Mouse (Mus musculus) stomach, embryonic 14.5 days (tissue): ENCODE results near the gene Gpr3. TPM values are rescaled to one million over a fixed set of nuclear protein-coding genes. Genes with fewer than 3 reads are reported as not detected.
A peak's percentile ranks its signal among the peaks of the same experiment; 100 is the strongest.

Experiments used
- ATAC-seq: fragments of 200-750 bp; cut with Nextera tagmentation; 2 replicates; pipeline ENCODE4 v1.8.0; 2017; ENCODE audit warnings: low read depth, moderate TSS enrichment; ENCODE audit not compliant: insufficient number of reproducible peaks, insufficient read depth, low FRiP score
- H3K27ac ChIP-seq: fragments of 300-500 bp; sonication (generic); 2 replicates; pipeline ENCODE4 v1.5.1; 2014; ENCODE audit warnings: mild to moderate bottlenecking, low read length, moderate library complexity, mixed read lengths
- H3K27me3 ChIP-seq: fragments of 300-500 bp; sonication (generic); 2 replicates; pipeline ENCODE4 v1.6.1; 2014; ENCODE audit warnings: low read length, control low read depth, mixed read lengths; ENCODE audit not compliant: control insufficient read depth, insufficient read depth
- H3K36me3 ChIP-seq: fragments of 300-500 bp; sonication (generic); 2 replicates; pipeline ENCODE4 v1.6.1; 2014; ENCODE audit warnings: mild to moderate bottlenecking, control low read depth, low read length, moderate library complexity, mixed read lengths; ENCODE audit not compliant: control insufficient read depth, insufficient read depth
- H3K4me1 ChIP-seq: fragments of 300-500 bp; sonication (generic); 2 replicates; pipeline ENCODE4 v1.6.1; 2014; ENCODE audit warnings: low read length, control low read depth, mixed read lengths; ENCODE audit not compliant: control insufficient read depth, insufficient read depth
- H3K4me2 ChIP-seq: fragments of 300-500 bp; sonication (generic); replicated peaks from 2 replicates; pipeline ENCODE4 v1.6.1; 2014; ENCODE audit warnings: low read depth, low read length, control low read depth
- H3K4me3 ChIP-seq: fragments of 300-500 bp; sonication (generic); 2 replicates; pipeline ENCODE4 v1.5.1; 2014; ENCODE audit warnings: low read depth, low read length, control low read depth
- H3K9ac ChIP-seq: fragments of 300-500 bp; sonication (generic); replicated peaks from 2 replicates; pipeline ENCODE4 v1.6.1; 2014; ENCODE audit warnings: low read depth, mild to moderate bottlenecking, control low read depth, low read length, moderate library complexity, mixed read lengths
- H3K9me3 ChIP-seq: fragments of 300-500 bp; sonication (generic); 2 replicates; pipeline ENCODE4 v1.6.1; 2016; ENCODE audit warnings: low read depth, low read length, control low read depth; ENCODE audit not compliant: control insufficient read depth
- WGBS: fragments of 180-500 bp; shearing (Covaris S2); extraction: QIAGEN DNeasy Blood & Tissue Kit; methylation state at CpG from one replicate; pipeline ENCODE4 v1.1.7; 2014; 5-methylcytosine and 5-hydroxymethylcytosine counted together
- polyA plus RNA-seq: library from polyadenylated mRNA; unstranded; fragments of >200 nt; fragmentation: Nextera tagmentation; extraction: Ambion mirVana; gene quantifications from 2 replicates; pipeline ENCODE4 v1.2.1, GENCODE M21; 2014

Gpr3 gene
- polyA plus RNA-seq, 1 experiment from 2014 or later: not detected

- Histone ChIP-seq H3K36me3 (peaks cover 33% of the 10 kb centered on the region; the same call in 1 of the 2 replicates), H3K27me3 (no peaks in the 10 kb centered on the region), H3K4me1 (peaks cover 27% of the 10 kb centered on the region), H3K9ac (no peak overlapping the region), H3K27ac (no peak overlapping the region), H3K4me3 (no peak overlapping the region), H3K9me3 (no peaks in the 10 kb centered on the region), H3K4me2 (no peak overlapping the region)
- ATAC-seq: no peak
- 78% methylated on average over 5 of the region's 5 CpGs for WGBS
Observed at GRCm38 (mm10) chr4:133178305-133178704, 34.0 kb downstream of the Gpr3 start.

- WGBS: 76% methylated on average over 18 of the region's 18 CpGs
- no peak overlapping the region for H3K4me3 ChIP-seq
- H3K27me3 ChIP-seq: no peaks in the 10 kb centered on the region
- peaks cover 25% of the 10 kb centered on the region for H3K4me1 ChIP-seq
- no peak overlapping the region for H3K4me2 ChIP-seq
- H3K27ac ChIP-seq: peak overlapping the region; percentile 48; the same call in 1 of the 2 replicates
- no peak for ATAC-seq
- H3K9ac ChIP-seq: no peak overlapping the region
- H3K9me3 ChIP-seq: no peaks in the 10 kb centered on the region
- peaks cover 30% of the 10 kb centered on the region; the same call in 1 of the 2 replicates for H3K36me3 ChIP-seq
Observed at GRCm38 (mm10) chr4:133176761-133177403, 35.5 kb downstream of the Gpr3 start.

GRCm38 (mm10) chr4:133175998-133176760 is 36.2 kb downstream of the Gpr3 start:
- no peak for ATAC-seq
- peak overlapping the region; percentile 55; the same call in 1 of the 2 replicates for H3K27ac ChIP-seq
- WGBS: 35% methylated on average over 14 of the region's 14 CpGs
- H3K9ac ChIP-seq: no peak overlapping the region
- H3K4me3 ChIP-seq: no peak overlapping the region
- no peak overlapping the region for H3K4me2 ChIP-seq
- H3K36me3 ChIP-seq: peaks cover 30% of the 10 kb centered on the region; the same call in 1 of the 2 replicates
- peaks cover 25% of the 10 kb centered on the region for H3K4me1 ChIP-seq
- H3K9me3 ChIP-seq: no peaks in the 10 kb centered on the region
- H3K27me3 ChIP-seq: no peaks in the 10 kb centered on the region

- Histone ChIP-seq H3K9ac (no peak overlapping the region), H3K27ac (peak overlapping the region; percentile 55), H3K9me3 (no peaks in the 10 kb centered on the region), H3K27me3 (no peaks in the 10 kb centered on the region), H3K4me3 (no peak overlapping the region), H3K4me1 (peaks cover 25% of the 10 kb centered on the region), H3K4me2 (no peak overlapping the region), H3K36me3 (peaks cover 30% of the 10 kb centered on the region; the same call in 1 of the 2 replicates)
- ATAC-seq: no peak
- WGBS: 60% methylated on average over 7 of the region's 7 CpGs
Observed at GRCm38 (mm10) chr4:133175274-133175673, 37.1 kb downstream of the Gpr3 start.

- no peaks in the 10 kb centered on the region for H3K9me3 ChIP-seq
- H3K4me3 ChIP-seq: no peak overlapping the region
- WGBS: 35% methylated on average over 4 of the region's 4 CpGs
- H3K4me2 ChIP-seq: no peak overlapping the region
- H3K27me3 ChIP-seq: no peaks in the 10 kb centered on the region
- ATAC-seq: no peak
- H3K4me1 ChIP-seq: peaks cover 32% of the 10 kb centered on the region
- H3K36me3 ChIP-seq: peaks cover 27% of the 10 kb centered on the region; the same call in 1 of the 2 replicates
- H3K9ac ChIP-seq: no peak overlapping the region
- H3K27ac ChIP-seq: peak overlapping the region; percentile 77
Observed at GRCm38 (mm10) chr4:133174361-133174760, 38.0 kb downstream of the Gpr3 start.

GRCm38 (mm10) chr4:133172451-133172850 is 39.9 kb downstream of the Gpr3 start:
- Histone ChIP-seq H3K9me3 (no peaks in the 10 kb centered on the region), H3K4me2 (no peak overlapping the region), H3K9ac (no peak overlapping the region), H3K27me3 (no peaks in the 10 kb centered on the region), H3K4me1 (peaks cover 36% of the 10 kb centered on the region), H3K27ac (no peak overlapping the region), H3K4me3 (no peak overlapping the region), H3K36me3 (peaks cover 12% of the 10 kb centered on the region; the same call in 1 of the 2 replicates)
- no peak for ATAC-seq
- WGBS: 83% methylated on average over 4 of the region's 4 CpGs

- ATAC-seq: no peak
- peak overlapping the region; percentile 44; the same call in 1 of the 2 replicates for H3K27ac ChIP-seq
- peaks cover 22% of the 10 kb centered on the region for H3K4me1 ChIP-seq
- H3K4me2 ChIP-seq: no peak overlapping the region
- H3K27me3 ChIP-seq: no peaks in the 10 kb centered on the region
- H3K4me3 ChIP-seq: no peak overlapping the region
- H3K9ac ChIP-seq: no peak overlapping the region
- H3K36me3 ChIP-seq: no peaks in the 10 kb centered on the region; the same call in 1 of the 2 replicates
- H3K9me3 ChIP-seq: no peaks in the 10 kb centered on the region
Observed at GRCm38 (mm10) chr4:133170616-133171015, 41.7 kb downstream of the Gpr3 start.

- H3K9ac ChIP-seq: no peak overlapping the region
- H3K27ac ChIP-seq: peak overlapping the region; percentile 71; the same call in 1 of the 2 replicates
- WGBS: 75% methylated on average over 3 of the region's 3 CpGs
- H3K9me3 ChIP-seq: no peaks in the 10 kb centered on the region
- no peak overlapping the region for H3K4me2 ChIP-seq
- no peak overlapping the region for H3K4me3 ChIP-seq
- no peak for ATAC-seq
- H3K27me3 ChIP-seq: no peaks in the 10 kb centered on the region
- H3K36me3 ChIP-seq: no peaks in the 10 kb centered on the region; the same call in 1 of the 2 replicates
- H3K4me1 ChIP-seq: peaks cover 17% of the 10 kb centered on the region
Observed at GRCm38 (mm10) chr4:133170056-133170524, 42.2 kb downstream of the Gpr3 start.
